Mouse (Mus musculus): ENCODE data around the gene Olfr578. TPM values are rescaled to one million over a fixed set of nuclear protein-coding genes. Genes with fewer than 3 reads are reported as not detected.

The Olfr578 gene
- not detected for total RNA-seq (2021)
- long read RNA-seq, result 0 reads

- no peak for DNase-seq (ENCODE audit: low spot score in 2 of 2)
Measured at GRCm38 (mm10) chr7:102989224-102989623, at the start of gene Olfr578. Gene Olfr578, minus strand, starts transcription at chr7:102989324.

DNA sequence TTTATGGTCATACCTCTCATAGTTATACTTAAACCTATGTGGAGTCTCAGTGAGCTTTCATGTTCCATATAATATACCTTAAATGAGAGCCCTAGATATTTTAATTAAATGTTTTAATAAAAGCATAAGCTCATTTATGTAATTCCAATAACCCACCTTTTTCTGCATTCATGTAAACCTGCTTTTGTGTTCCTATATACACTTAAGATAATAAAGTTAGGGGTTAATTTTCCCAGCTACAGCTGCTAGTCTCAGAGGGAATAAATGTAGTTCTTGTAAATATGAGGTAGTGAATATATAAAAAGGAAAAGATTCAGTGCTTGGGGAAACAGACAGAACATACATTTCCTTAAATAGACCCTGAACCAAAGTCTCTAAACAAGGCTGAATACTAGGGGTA is 48.6 kb upstream of the Olfr578 start, which contains the start of gene Olfr582:
Gene Olfr582 (plus strand): TSS at position 301 of the 400 bp plus-strand sequence.
- no peak for DNase-seq (ENCODE audit: low spot score in 2 of 2)

DNA sequence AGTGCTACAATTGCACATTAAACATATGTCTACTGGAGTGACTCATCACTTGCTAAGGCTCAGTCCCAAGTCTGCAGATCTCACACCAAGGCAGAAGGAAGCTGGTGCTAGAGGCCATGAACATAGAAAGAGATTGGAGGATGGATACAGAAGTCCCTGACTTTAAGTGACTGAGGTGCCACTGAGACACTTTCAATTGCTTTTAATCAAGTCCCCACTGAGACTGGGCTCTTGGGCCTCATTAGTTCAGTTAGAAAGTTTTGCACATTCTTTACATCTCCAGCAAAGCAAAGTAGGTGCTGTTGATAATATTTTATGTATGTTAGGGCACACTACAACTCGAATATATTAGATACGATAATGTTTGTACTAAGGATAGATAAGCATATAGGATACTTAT is 13.3 kb downstream of the Olfr578 start, which contains the start of gene Olfr577:
Gene Olfr577 (minus strand): TSS at position 101 of the 400 bp plus-strand sequence.
- DNase-seq (ENCODE audit: low spot score in 2 of 2), result no peak

DNA sequence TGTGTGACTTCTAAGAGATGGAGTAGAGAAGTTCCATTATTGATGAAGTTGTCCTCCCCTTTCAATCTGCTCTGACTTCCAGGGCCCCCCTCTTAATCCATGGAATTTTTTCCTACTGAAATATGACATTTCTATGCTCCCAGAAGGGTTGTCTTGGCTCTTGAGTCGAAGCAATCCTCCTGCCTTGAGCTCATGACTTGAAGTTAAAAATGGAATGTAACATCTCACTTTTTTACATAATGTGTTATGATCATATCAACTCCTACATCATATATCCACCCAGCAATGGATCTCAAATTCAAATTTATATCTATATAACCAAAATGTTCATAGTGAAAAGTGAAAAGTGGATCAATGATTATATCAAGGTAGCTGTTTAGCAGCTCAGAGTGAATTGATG is 14.7 kb downstream of the Olfr578 start:
- DNase-seq (ENCODE audit: low spot score in 2 of 2), result no peak

- no peak for DNase-seq (ENCODE audit: low spot score in 2 of 2)
Measured at GRCm38 (mm10) chr7:102962360-102962759, 26.8 kb downstream of the Olfr578 start, which contains the start of gene Olfr576. Gene Olfr576, plus strand, starts transcription at chr7:102962660.

- DNase-seq (ENCODE audit: low spot score in 2 of 2), result no peak
Measured at GRCm38 (mm10) chr7:102958593-102958992, 30.5 kb downstream of the Olfr578 start, which contains the start of gene Olfr575. Gene Olfr575, minus strand, starts transcription at chr7:102958775.

GRCm38 (mm10) chr7:102958137-102958536 is 31.0 kb downstream of the Olfr578 start:
- DNase-seq (ENCODE audit: low spot score in 2 of 2), result no peak

DNA sequence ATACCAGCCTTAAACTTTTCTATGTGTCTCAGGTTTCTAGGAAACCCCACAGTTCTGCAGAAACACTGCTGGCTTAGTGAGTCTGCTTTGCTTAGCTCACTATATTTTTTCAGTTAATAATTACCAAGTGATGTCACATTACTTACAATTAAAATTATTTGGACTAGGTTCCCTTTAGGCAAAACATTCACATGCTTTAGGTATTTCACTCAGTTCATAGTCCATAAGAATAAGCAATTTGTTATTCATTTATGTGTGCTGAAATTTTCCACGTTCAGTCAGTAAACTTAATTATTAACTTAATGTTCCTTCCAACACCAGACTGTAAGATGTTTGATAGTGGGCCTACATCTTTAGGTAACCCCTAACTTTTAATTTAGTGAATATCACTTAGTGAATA is 38.4 kb downstream of the Olfr578 start:
- DNase-seq (ENCODE audit: low spot score in 2 of 2), result no peak

- DNase-seq (ENCODE audit: low spot score in 2 of 2), result no peak
Measured at GRCm38 (mm10) chr7:102948167-102948566, 41.0 kb downstream of the Olfr578 start, which contains the start of gene Olfr574. Gene Olfr574, plus strand, starts transcription at chr7:102948467.

- no peak for DNase-seq (ENCODE audit: low spot score in 2 of 2)
Measured at GRCm38 (mm10) chr7:102943417-102943816, 45.7 kb downstream of the Olfr578 start.

DNA sequence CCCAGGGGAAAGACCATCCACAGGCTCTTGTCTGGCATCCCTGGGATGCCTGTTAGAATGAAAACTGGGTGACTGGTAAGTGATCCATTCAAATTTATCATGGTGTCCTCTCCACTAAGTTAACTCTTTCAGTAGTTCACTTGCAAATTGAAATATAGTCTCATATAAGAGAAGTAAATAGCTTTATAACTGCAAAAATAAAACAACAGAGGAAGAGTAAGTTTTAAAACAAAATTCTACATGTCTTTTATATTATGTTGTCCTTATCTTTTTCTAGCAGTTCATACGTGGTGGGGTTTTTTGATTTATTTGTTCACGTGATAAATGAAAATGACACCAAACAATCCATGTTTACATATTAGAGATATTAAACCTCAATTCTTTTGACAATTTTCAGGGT is 46.6 kb downstream of the Olfr578 start, which contains the start of gene Olfr573-ps1:
Gene Olfr573-ps1 (minus strand): TSS at position 101 of the 400 bp plus-strand sequence.
- no peak for DNase-seq (ENCODE audit: low spot score in 2 of 2)

Other genes with a start within 250 kb of the Olfr578 start
- gene Olfr560, start 230.0 kb downstream of the Olfr578 start, total RNA-seq (2021), result not detected
- under 1 TPM; 0.23 to 0.76 TPM for gene Olfr78, start 229.9 kb downstream of the Olfr578 start, total RNA-seq (2021)
- gene Olfr561, start 218.1 kb downstream of the Olfr578 start, total RNA-seq (2021), result not detected
- not detected for gene Olfr564, start 185.8 kb downstream of the Olfr578 start, total RNA-seq (2021)
- gene Olfr566, start 130.6 kb downstream of the Olfr578 start, total RNA-seq (2021), result not detected
- not detected for gene Olfr568, start 112.2 kb downstream of the Olfr578 start, total RNA-seq (2021)
- gene Olfr569, start 98.4 kb downstream of the Olfr578 start, total RNA-seq (2021), result not detected
- gene Olfr570, start 94.7 kb downstream of the Olfr578 start, total RNA-seq (2021), result not detected
- not detected for gene Olfr571, start 71.8 kb downstream of the Olfr578 start, total RNA-seq (2021)
- gene Olfr572, start 64.9 kb downstream of the Olfr578 start, total RNA-seq (2021), result not detected
- gene Olfr573-ps1, start 46.7 kb downstream of the Olfr578 start, total RNA-seq (2021), result not detected
- gene Olfr574, start 40.9 kb downstream of the Olfr578 start, total RNA-seq (2021), result not detected
- not detected for gene Olfr575, start 30.5 kb downstream of the Olfr578 start, total RNA-seq (2021)
- gene Olfr576, start 26.7 kb downstream of the Olfr578 start, total RNA-seq (2021), result not detected
- gene Olfr577, start 13.4 kb downstream of the Olfr578 start, total RNA-seq (2021), result not detected
- not detected for gene Olfr582, start 48.7 kb upstream of the Olfr578 start, total RNA-seq (2021)
- gene Olfr583, start 62.0 kb upstream of the Olfr578 start, total RNA-seq (2021), result not detected
- not detected for gene Olfr584, start 92.6 kb upstream of the Olfr578 start, total RNA-seq (2021)
- gene Olfr585, start 108.4 kb upstream of the Olfr578 start, total RNA-seq (2021), result not detected
- not detected for gene Olfr586, start 136.3 kb upstream of the Olfr578 start, total RNA-seq (2021)
- not detected for gene Olfr588-ps1, start 151.6 kb upstream of the Olfr578 start, total RNA-seq (2021)
- gene Olfr589, start 167.0 kb upstream of the Olfr578 start, total RNA-seq (2021), result not detected
- not detected for gene Olfr591, start 189.0 kb upstream of the Olfr578 start, total RNA-seq (2021)
- gene Olfr592, start 195.5 kb upstream of the Olfr578 start, total RNA-seq (2021), result not detected
- gene Olfr593, start 222.5 kb upstream of the Olfr578 start, total RNA-seq (2021), result not detected
- not detected for gene Olfr594, start 227.7 kb upstream of the Olfr578 start, total RNA-seq (2021)